Mouse (Mus musculus): ENCODE measurements around the gene Oas1d. TPM values are rescaled to one million over a fixed set of nuclear protein-coding genes. Genes with fewer than 3 reads are reported as not detected.
"Not testable (repeated sequence)": the region's sequence is repeated elsewhere in the genome, so short reads cannot be mapped to it uniquely, and the experiment has no call there.

Oas1d gene
- polyA plus RNA-seq (2016; fragmentation: Nextera tagmentation; extraction: Ambion mirVana) = not detected in 2 replicates

- H3K27ac ChIP-seq; H3K4me3 ChIP-seq; H3K9ac ChIP-seq; H3K4me2 ChIP-seq (replicated peaks); H3K9me3 ChIP-seq; H3K27me3 ChIP-seq; H3K36me3 ChIP-seq; H3K4me1 ChIP-seq; ATAC-seq (ENCODE audit: insufficient number of reproducible peaks, insufficient read depth, low FRiP score, low TSS enrichment): not testable (repeated sequence)
- WGBS = 50% methylated on average over 8 of the region's 8 CpGs
These were observed at the start of gene Oas1d for GRCm38 (mm10) chr5:120914204-120914603. Gene Oas1d (plus strand): TSS chr5:120914536.

- Histone ChIP-seq H3K36me3 (no peaks in the 10 kb centered on the region), H3K4me3 (no peak overlapping the region), H3K27ac (no peak overlapping the region), H3K27me3 (no peaks in the 10 kb centered on the region), H3K4me1 (no peaks in the 10 kb centered on the region), H3K9me3 (no peaks in the 10 kb centered on the region), H3K4me2 (replicated peaks) (no peak overlapping the region), H3K9ac (no peak overlapping the region)
- no peak for ATAC-seq (ENCODE audit: insufficient number of reproducible peaks, insufficient read depth, low FRiP score, low TSS enrichment)
- WGBS = 73% methylated on average over 3 of the region's 3 CpGs
These were observed 48.9 kb upstream of the Oas1d start for GRCm38 (mm10) chr5:120865336-120865860.

- no peaks in the 10 kb centered on the region for H3K27me3 ChIP-seq
- no peak overlapping the region for H3K4me3 ChIP-seq
- H3K9me3 ChIP-seq = no peaks in the 10 kb centered on the region
- no peak overlapping the region for H3K9ac ChIP-seq
- H3K4me1 ChIP-seq = no peaks in the 10 kb centered on the region
- ATAC-seq (ENCODE audit: insufficient number of reproducible peaks, insufficient read depth, low FRiP score, low TSS enrichment) = no peak
- 86% methylated on average over 7 of the region's 7 CpGs for WGBS
- no peak overlapping the region for H3K4me2 ChIP-seq (replicated peaks)
- no peak overlapping the region for H3K27ac ChIP-seq
- H3K36me3 ChIP-seq = no peaks in the 10 kb centered on the region
These were observed 44.8 kb upstream of the Oas1d start for GRCm38 (mm10) chr5:120869436-120870015.

GRCm38 (mm10) chr5:120870081-120870480, 44.3 kb upstream of the Oas1d start:
- H3K4me3 ChIP-seq = no peak overlapping the region
- no peaks in the 10 kb centered on the region for H3K36me3 ChIP-seq
- H3K9ac ChIP-seq = no peak overlapping the region
- H3K27me3 ChIP-seq = no peaks in the 10 kb centered on the region
- no peak for ATAC-seq (ENCODE audit: insufficient number of reproducible peaks, insufficient read depth, low FRiP score, low TSS enrichment)
- no peaks in the 10 kb centered on the region for H3K9me3 ChIP-seq
- WGBS = 63% methylated on average over 3 of the region's 3 CpGs
- H3K4me1 ChIP-seq = no peaks in the 10 kb centered on the region
- no peak overlapping the region for H3K27ac ChIP-seq
- no peak overlapping the region for H3K4me2 ChIP-seq (replicated peaks)

GRCm38 (mm10) chr5:120870782-120871181, 43.6 kb upstream of the Oas1d start:
- no peak overlapping the region for H3K4me3 ChIP-seq
- H3K9me3 ChIP-seq = no peaks in the 10 kb centered on the region
- H3K27me3 ChIP-seq = no peaks in the 10 kb centered on the region
- H3K36me3 ChIP-seq = no peaks in the 10 kb centered on the region
- H3K4me2 ChIP-seq (replicated peaks) = no peak overlapping the region
- ATAC-seq (ENCODE audit: insufficient number of reproducible peaks, insufficient read depth, low FRiP score, low TSS enrichment) = no peak
- H3K9ac ChIP-seq = no peak overlapping the region
- no peaks in the 10 kb centered on the region for H3K4me1 ChIP-seq
- no peak overlapping the region for H3K27ac ChIP-seq
- WGBS = 71% methylated on average over 7 of the region's 7 CpGs

- H3K36me3 ChIP-seq = no peaks in the 10 kb centered on the region
- no peaks in the 10 kb centered on the region for H3K27me3 ChIP-seq
- H3K9ac ChIP-seq = no peak overlapping the region
- no peaks in the 10 kb centered on the region for H3K4me1 ChIP-seq
- H3K4me3 ChIP-seq = no peak overlapping the region
- H3K4me2 ChIP-seq (replicated peaks) = no peak overlapping the region
- ATAC-seq (ENCODE audit: insufficient number of reproducible peaks, insufficient read depth, low FRiP score, low TSS enrichment) = no peak
- WGBS = 50% methylated on average over 2 of the region's 2 CpGs
- H3K9me3 ChIP-seq = no peaks in the 10 kb centered on the region
- H3K27ac ChIP-seq = no peak overlapping the region
These were observed 42.9 kb upstream of the Oas1d start for GRCm38 (mm10) chr5:120871469-120871868.

GRCm38 (mm10) chr5:120876839-120877238, 37.5 kb upstream of the Oas1d start:
- not testable (repeated sequence) for H3K4me2 ChIP-seq (replicated peaks); H3K27ac ChIP-seq; H3K4me1 ChIP-seq; ATAC-seq (ENCODE audit: insufficient number of reproducible peaks, insufficient read depth, low FRiP score, low TSS enrichment); H3K36me3 ChIP-seq; H3K27me3 ChIP-seq; H3K4me3 ChIP-seq; H3K9me3 ChIP-seq; H3K9ac ChIP-seq
- WGBS = 76% methylated on average over 2 of the region's 3 CpGs

- not testable (repeated sequence) for H3K4me1 ChIP-seq; H3K9ac ChIP-seq; H3K4me3 ChIP-seq; H3K27ac ChIP-seq; H3K27me3 ChIP-seq; H3K9me3 ChIP-seq; ATAC-seq (ENCODE audit: insufficient number of reproducible peaks, insufficient read depth, low FRiP score, low TSS enrichment); H3K36me3 ChIP-seq; H3K4me2 ChIP-seq (replicated peaks)
- 70% methylated on average over 2 of the region's 2 CpGs for WGBS
These were observed 36.9 kb upstream of the Oas1d start for GRCm38 (mm10) chr5:120877407-120877806.

- not testable (repeated sequence) for H3K36me3 ChIP-seq; ATAC-seq (ENCODE audit: insufficient number of reproducible peaks, insufficient read depth, low FRiP score, low TSS enrichment); H3K27me3 ChIP-seq; H3K9ac ChIP-seq; H3K9me3 ChIP-seq; H3K4me3 ChIP-seq; H3K4me2 ChIP-seq (replicated peaks); H3K4me1 ChIP-seq; H3K27ac ChIP-seq
- WGBS = 57% methylated on average over 2 of the region's 2 CpGs
These were observed 35.5 kb upstream of the Oas1d start for GRCm38 (mm10) chr5:120878803-120879202.

- H3K4me3 ChIP-seq; H3K36me3 ChIP-seq; H3K27me3 ChIP-seq; ATAC-seq (ENCODE audit: insufficient number of reproducible peaks, insufficient read depth, low FRiP score, low TSS enrichment); H3K9ac ChIP-seq; H3K9me3 ChIP-seq; H3K4me1 ChIP-seq; H3K4me2 ChIP-seq (replicated peaks); H3K27ac ChIP-seq: not testable (repeated sequence)
- 91% methylated on average over 6 of the region's 6 CpGs for WGBS
These were observed 32.7 kb upstream of the Oas1d start for GRCm38 (mm10) chr5:120881681-120882080.

- not testable (repeated sequence) for H3K4me3 ChIP-seq; H3K27me3 ChIP-seq; H3K4me1 ChIP-seq; H3K27ac ChIP-seq; H3K4me2 ChIP-seq (replicated peaks); H3K9ac ChIP-seq; ATAC-seq (ENCODE audit: insufficient number of reproducible peaks, insufficient read depth, low FRiP score, low TSS enrichment); H3K9me3 ChIP-seq; H3K36me3 ChIP-seq
- 28% methylated on average over 6 of the region's 9 CpGs for WGBS
These were observed 26.9 kb upstream of the Oas1d start, which contains the start of gene Oas1g for GRCm38 (mm10) chr5:120887413-120887812. Gene Oas1g (minus strand): TSS chr5:120887613.

GRCm38 (mm10) chr5:120887831-120888230, 26.5 kb upstream of the Oas1d start:
- 49% methylated on average over 6 of the region's 6 CpGs for WGBS

More at GRCm38 (mm10) chr5:120887831-120888230, 26.5 kb upstream of the Oas1d start:
- Histone ChIP-seq H3K9me3 (no peaks in the 10 kb centered on the region), H3K4me1 (no peaks in the 10 kb centered on the region), H3K27ac (no peak overlapping the region), H3K4me3 (no peak overlapping the region), H3K4me2 (replicated peaks) (no peak overlapping the region), H3K27me3 (no peaks in the 10 kb centered on the region), H3K36me3 (no peaks in the 10 kb centered on the region), H3K9ac (no peak overlapping the region)
- no peak for ATAC-seq (ENCODE audit: insufficient number of reproducible peaks, insufficient read depth, low FRiP score, low TSS enrichment)

Data from embryonic facial prominence, embryonic 12.5 days (tissue).